Mouse (Mus musculus) midbrain, embryonic 16.5 days (tissue): ENCODE data around the gene Tbx15. TPM values are rescaled to one million over a fixed set of nuclear protein-coding genes. Genes with fewer than 3 reads are reported as not detected.

Source experiments
- ATAC-seq: fragments of 200-750 bp; cut with Nextera tagmentation; 2 replicates; pipeline ENCODE4 v1.8.0; 2017; ENCODE audit warnings: moderate TSS enrichment
- H3K27ac ChIP-seq: fragments of 300-500 bp; sonication (generic); 2 replicates; pipeline ENCODE4 v1.5.1; 2014; ENCODE audit warnings: mild to moderate bottlenecking, low read length, mixed read lengths
- H3K27me3 ChIP-seq: fragments of 300-500 bp; sonication (generic); 2 replicates; pipeline ENCODE4 v1.6.1; 2014; ENCODE audit warnings: low read depth, low read length, mixed read lengths; ENCODE audit not compliant: control insufficient read depth, insufficient read depth
- H3K36me3 ChIP-seq: fragments of 300-500 bp; sonication (generic); 2 replicates; pipeline ENCODE4 v1.6.1; 2014; ENCODE audit warnings: mild to moderate bottlenecking, low read length, moderate library complexity, mixed read lengths; ENCODE audit not compliant: control insufficient read depth, insufficient read depth
- H3K4me1 ChIP-seq: fragments of 300-500 bp; sonication (generic); 2 replicates; pipeline ENCODE4 v1.6.1; 2014; ENCODE audit warnings: mild to moderate bottlenecking, low read length, mixed read lengths; ENCODE audit not compliant: control insufficient read depth, insufficient read depth
- H3K4me2 ChIP-seq: fragments of 300-500 bp; sonication (generic); 2 replicates; pipeline ENCODE4 v1.6.1; 2014; ENCODE audit warnings: mild to moderate bottlenecking, low read length, mixed read lengths
- H3K4me3 ChIP-seq: fragments of 300-500 bp; sonication (generic); 2 replicates; pipeline ENCODE4 v1.5.1; 2014; ENCODE audit warnings: low read depth, mild to moderate bottlenecking, low read length, moderate library complexity, mixed read lengths
- H3K9ac ChIP-seq: fragments of 300-500 bp; sonication (generic); 2 replicates; pipeline ENCODE4 v1.6.1; 2014; ENCODE audit warnings: low read depth, low read length, mixed read lengths
- H3K9me3 ChIP-seq: fragments of 300-500 bp; sonication (generic); replicated peaks from 2 replicates; pipeline ENCODE4 v1.6.1; 2014; ENCODE audit warnings: mild to moderate bottlenecking, low read length, mixed read lengths; ENCODE audit not compliant: control insufficient read depth, poor library complexity, severe bottlenecking
- WGBS: fragments of 180-500 bp; shearing (Covaris S2); extraction: QIAGEN DNeasy Blood & Tissue Kit; methylation state at CpG from one replicate; pipeline ENCODE4 v1.1.7; 2014; 5-methylcytosine and 5-hydroxymethylcytosine counted together
- polyA plus RNA-seq: library from polyadenylated mRNA; unstranded; fragments of >200 nt; fragmentation: Nextera tagmentation; extraction: Ambion mirVana; gene quantifications from 2 replicates; pipeline ENCODE4 v1.2.1, GENCODE M21; 2015

Gene Tbx15
- polyA plus RNA-seq, 1 experiment from 2014 or later, result 0.68 TPM

DNA sequence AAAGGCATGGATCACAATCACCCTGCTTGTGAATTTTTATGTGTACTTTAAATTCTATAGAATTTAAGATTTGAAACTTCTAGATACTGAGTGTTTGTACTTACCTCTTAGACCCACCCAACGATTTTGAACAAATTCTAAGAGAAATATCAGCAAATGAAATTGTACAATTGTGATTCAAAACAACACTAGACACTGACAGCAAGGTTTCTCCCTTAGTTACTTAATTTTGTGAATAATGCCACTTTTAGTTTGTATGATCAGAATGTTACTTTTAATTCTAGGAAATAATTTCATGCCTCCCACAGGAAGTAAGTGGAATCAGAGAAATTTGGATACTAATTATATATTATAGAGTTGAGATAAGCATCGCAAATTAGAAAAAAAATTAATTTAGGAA, 20.2 kb downstream of the Tbx15 start:
- Histone ChIP-seq H3K4me2 (no peak overlapping the region), H3K27me3 (peaks cover 80% of the 10 kb centered on the region), H3K9me3 (no peaks in the 10 kb centered on the region), H3K9ac (no peak overlapping the region), H3K27ac (no peak overlapping the region), H3K36me3 (no peaks in the 10 kb centered on the region), H3K4me3 (no peak overlapping the region), H3K4me1 (no peaks in the 10 kb centered on the region)
- WGBS, result 29% methylated on average over 2 of the region's 2 CpGs
- ATAC-seq, result no peak

DNA sequence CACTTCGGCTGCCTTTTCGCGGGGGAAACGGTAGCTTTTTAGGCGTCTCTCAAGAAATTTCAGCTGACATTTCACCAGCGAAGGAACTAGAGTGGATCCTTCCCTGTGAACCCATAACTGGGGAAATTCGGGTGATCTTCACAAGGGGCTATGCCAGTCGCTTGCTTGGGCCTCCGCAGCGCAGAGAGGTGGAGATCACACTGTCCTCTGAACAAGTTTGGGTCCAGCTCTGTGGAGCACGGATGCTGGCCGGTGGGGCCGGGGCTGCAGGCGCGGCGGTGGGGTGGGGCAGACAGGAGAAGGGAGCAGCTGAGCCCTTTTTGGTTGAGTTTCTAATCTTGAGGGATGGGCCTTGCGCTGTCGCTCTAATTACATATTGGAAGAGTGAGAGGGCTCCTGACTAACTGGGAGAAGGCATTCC, 21.2 kb downstream of the Tbx15 start:
- Histone ChIP-seq H3K4me2 (no peak overlapping the region), H3K4me1 (no peaks in the 10 kb centered on the region), H3K36me3 (no peaks in the 10 kb centered on the region), H3K9ac (no peak overlapping the region), H3K9me3 (no peaks in the 10 kb centered on the region), H3K4me3 (no peak overlapping the region), H3K27ac (no peak overlapping the region), H3K27me3 (peaks cover 79% of the 10 kb centered on the region)
- 2% methylated on average over 18 of the region's 18 CpGs for WGBS
- ATAC-seq, result no peak

DNA sequence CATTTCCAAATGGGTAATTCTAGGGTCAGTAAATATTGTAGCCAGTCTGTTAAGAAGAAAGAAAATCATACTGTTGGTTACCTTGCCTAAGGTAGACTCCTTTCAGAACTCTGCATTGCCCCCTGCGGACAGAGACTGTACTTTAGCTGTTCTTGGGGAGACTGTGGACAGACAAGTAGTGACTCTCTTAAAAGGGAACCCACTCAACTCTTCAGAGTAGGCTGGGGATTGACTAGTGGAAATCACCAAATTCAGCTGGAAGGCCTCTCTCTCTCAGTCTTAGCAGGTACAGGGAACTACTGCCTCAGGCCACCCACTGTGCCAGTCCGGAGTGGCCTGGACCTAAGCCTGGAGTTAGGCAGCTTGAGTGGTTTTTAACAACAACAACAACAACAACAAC, 21.8 kb downstream of the Tbx15 start:
- peaks cover 74% of the 10 kb centered on the region for H3K27me3 ChIP-seq
- no peak overlapping the region for H3K9ac ChIP-seq
- ATAC-seq, result 0 out of 2 replicates have a peak, but pooled peaks have one; percentile 46
- H3K4me1 ChIP-seq, result no peaks in the 10 kb centered on the region
- H3K4me2 ChIP-seq, result no peak overlapping the region
- no peaks in the 10 kb centered on the region for H3K36me3 ChIP-seq
- H3K9me3 ChIP-seq, result no peaks in the 10 kb centered on the region
- WGBS, result 2% methylated on average over 2 of the region's 2 CpGs
- H3K27ac ChIP-seq, result no peak overlapping the region
- H3K4me3 ChIP-seq, result no peak overlapping the region

DNA sequence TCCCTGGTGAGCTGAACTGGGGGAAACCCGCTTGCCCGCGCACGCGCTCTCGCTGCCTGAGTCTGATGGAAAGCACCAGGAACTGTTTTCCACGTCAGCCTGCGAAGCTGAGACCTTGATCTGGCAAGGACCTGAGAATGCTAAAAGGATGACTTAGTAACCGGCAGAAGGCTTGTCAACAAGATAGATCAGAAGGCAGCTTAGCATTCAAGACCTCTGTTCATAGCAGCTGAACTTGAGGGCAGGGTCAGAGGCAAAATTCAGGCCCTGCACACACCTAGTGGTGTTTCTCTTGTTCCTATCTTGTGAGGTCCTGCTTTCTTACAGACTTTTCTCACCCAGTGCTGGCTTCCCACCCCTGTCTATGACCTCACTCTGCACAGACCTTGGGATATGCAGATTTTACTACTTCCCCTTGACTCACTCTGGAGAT, 23.3 kb downstream of the Tbx15 start:
- Histone ChIP-seq H3K9me3 (no peaks in the 10 kb centered on the region), H3K9ac (no peak overlapping the region), H3K4me3 (no peak overlapping the region), H3K36me3 (no peaks in the 10 kb centered on the region), H3K4me2 (no peak overlapping the region), H3K27ac (no peak overlapping the region), H3K4me1 (no peaks in the 10 kb centered on the region), H3K27me3 (peaks cover 69% of the 10 kb centered on the region)
- 16% methylated on average over 9 of the region's 9 CpGs for WGBS
- no peak for ATAC-seq

DNA sequence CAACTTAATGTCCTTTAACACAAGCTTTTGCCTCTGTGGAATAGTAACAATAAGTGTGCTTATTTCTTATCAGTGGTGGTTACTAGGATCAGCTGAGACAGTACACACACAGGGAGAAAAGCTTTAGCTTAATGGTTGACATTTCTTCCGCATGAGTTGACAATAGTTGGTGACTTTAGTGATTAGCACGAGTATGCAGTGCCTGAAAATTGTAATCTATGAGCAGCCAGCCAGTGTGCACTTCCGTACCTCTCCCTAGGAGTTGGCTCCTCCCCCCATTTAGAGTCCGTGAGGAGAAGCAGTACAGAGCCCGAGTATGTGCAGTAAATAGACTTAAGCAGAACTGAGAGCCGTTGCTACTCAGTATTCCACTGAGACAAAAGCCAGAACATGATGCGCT, 24.5 kb downstream of the Tbx15 start:
- no peaks in the 10 kb centered on the region for H3K9me3 ChIP-seq
- ATAC-seq, result no peak
- peaks cover 58% of the 10 kb centered on the region for H3K27me3 ChIP-seq
- no peaks in the 10 kb centered on the region for H3K4me1 ChIP-seq
- H3K4me3 ChIP-seq, result no peak overlapping the region
- no peak overlapping the region for H3K9ac ChIP-seq
- H3K27ac ChIP-seq, result no peak overlapping the region
- H3K4me2 ChIP-seq, result no peak overlapping the region
- WGBS, result 21% methylated on average over 7 of the region's 7 CpGs
- H3K36me3 ChIP-seq, result no peaks in the 10 kb centered on the region

DNA sequence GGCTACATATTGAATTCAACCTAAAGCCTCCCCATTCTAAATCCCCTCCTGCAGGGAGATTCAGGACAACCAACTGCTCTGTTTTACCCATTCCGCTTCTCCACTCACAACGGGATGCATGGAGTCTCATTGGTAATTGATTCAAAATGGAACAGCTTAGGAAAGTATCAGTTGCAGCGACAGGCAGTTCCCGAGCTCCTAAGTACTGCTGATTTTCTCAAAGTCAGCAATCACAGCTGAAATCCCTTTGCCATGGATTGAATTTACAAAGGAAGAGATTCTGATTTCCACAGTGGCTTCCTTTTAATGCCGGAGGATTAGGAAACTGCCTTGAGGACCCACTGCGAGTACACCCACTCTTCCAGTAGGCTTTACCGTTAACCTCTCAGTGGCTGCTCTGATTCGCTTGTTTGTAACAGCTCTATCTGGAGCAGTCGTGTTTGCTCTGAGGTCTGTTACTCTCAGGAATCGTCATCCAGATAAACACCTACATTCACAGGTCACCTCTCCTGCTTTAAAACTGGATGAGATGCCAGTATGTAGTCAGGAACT, 26.6 kb downstream of the Tbx15 start:
- Histone ChIP-seq H3K4me1 (no peaks in the 10 kb centered on the region), H3K4me2 (no peak overlapping the region), H3K9ac (no peak overlapping the region), H3K4me3 (no peak overlapping the region), H3K27ac (no peak overlapping the region), H3K9me3 (no peaks in the 10 kb centered on the region), H3K27me3 (peaks cover 48% of the 10 kb centered on the region), H3K36me3 (no peaks in the 10 kb centered on the region)
- WGBS, result 21% methylated on average over 10 of the region's 10 CpGs
- no peak for ATAC-seq

DNA sequence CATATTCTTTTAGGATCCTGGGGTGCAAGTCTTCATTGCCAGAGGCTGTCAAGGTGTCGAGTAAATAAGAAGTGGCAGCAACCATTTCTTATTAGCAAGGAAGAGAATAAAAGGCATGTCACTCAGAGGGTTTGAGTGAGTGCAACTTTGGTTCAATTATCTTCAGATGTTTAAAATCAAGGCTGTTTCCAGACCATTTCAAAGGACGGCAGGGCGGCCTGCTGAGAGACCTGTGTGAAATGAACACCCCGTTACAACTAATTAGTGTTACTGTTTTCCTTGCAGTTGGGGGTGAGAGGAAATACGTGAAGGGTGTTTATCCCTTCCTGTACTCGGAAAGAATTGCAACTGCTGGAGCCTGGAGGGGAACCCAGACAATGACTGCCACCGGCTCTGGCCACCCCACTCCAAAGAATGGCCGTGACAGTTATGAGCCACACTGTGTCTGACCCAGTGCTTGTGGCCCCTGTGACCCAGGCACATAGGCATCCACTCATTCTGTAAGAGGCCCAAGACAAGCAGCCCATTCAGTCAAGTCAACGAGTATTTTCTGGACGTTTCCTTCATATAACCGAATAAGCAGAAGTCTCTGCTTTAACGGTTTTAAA, 37.9 kb downstream of the Tbx15 start:
- ATAC-seq, result no peak
- no peaks in the 10 kb centered on the region for H3K27me3 ChIP-seq

DNA sequence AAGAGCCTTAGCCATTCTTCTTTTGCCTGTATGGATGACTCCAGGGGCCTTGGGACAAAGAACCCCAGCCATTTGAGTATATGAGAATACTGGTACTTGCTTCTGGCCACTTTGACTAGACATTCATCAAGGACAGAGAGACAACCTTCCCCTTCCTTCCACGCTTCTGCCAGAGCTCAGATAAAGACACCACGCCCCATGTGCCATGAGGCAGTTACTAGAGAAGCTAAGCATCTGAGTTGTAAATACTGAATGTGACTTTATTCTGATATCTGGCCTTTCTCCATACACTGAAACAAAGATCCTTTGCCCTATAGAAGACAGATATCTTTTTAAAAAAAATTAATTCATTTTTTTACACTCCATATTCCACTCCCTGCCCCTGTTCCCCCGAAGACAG, 39.5 kb downstream of the Tbx15 start:
- H3K4me2 ChIP-seq, result no peak overlapping the region
- H3K36me3 ChIP-seq, result no peaks in the 10 kb centered on the region
- H3K27me3 ChIP-seq, result no peaks in the 10 kb centered on the region
- no peak overlapping the region for H3K9ac ChIP-seq
- H3K4me3 ChIP-seq, result no peak overlapping the region
- 86% methylated on average over 3 of the region's 3 CpGs for WGBS
- no peak overlapping the region for H3K27ac ChIP-seq
- no peaks in the 10 kb centered on the region for H3K9me3 ChIP-seq
- H3K4me1 ChIP-seq, result no peaks in the 10 kb centered on the region
- ATAC-seq, result no peak

More for the DNA sequence above, 37.9 kb downstream of the Tbx15 start:
- 40% methylated on average over 12 of the region's 12 CpGs for WGBS
- no peak overlapping the region for H3K4me2 ChIP-seq
- H3K27ac ChIP-seq, result no peak overlapping the region
- no peaks in the 10 kb centered on the region for H3K4me1 ChIP-seq
- H3K9me3 ChIP-seq, result no peaks in the 10 kb centered on the region
- no peak overlapping the region for H3K4me3 ChIP-seq
- no peak overlapping the region for H3K9ac ChIP-seq
- no peaks in the 10 kb centered on the region for H3K36me3 ChIP-seq

DNA sequence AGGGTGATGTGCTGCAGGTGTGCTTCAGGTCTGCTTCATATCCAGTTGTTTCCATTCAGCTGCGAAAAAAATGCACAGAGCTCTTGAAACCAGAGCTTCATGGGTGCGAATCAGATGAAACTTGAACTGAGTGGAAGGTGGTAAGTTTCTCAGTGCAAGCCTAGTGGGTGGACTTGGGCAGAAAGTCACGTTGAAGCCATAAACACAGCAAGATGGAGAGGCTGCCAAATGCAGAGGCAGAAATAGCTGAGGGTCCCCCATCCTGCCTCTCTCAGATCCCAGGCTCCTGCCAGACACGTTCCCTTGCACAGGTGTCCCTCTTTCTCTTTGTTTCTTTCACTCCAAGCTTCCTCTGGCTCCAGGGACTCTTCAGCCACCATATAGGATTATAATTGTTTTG, 41.3 kb downstream of the Tbx15 start:
- 73% methylated on average over 4 of the region's 4 CpGs for WGBS
- Histone ChIP-seq H3K9me3 (no peaks in the 10 kb centered on the region), H3K9ac (no peak overlapping the region), H3K27me3 (no peaks in the 10 kb centered on the region), H3K4me3 (no peak overlapping the region), H3K27ac (no peak overlapping the region), H3K4me2 (no peak overlapping the region), H3K4me1 (no peaks in the 10 kb centered on the region), H3K36me3 (no peaks in the 10 kb centered on the region)
- no peak for ATAC-seq
